Mouse (Mus musculus): ENCODE measurements around the gene Olfr283. TPM values are rescaled to one million over a fixed set of nuclear protein-coding genes. Genes with fewer than 3 reads are reported as not detected.

Olfr283 gene
- polyA plus RNA-seq, 1 experiment from 2014 or later = not detected

DNA sequence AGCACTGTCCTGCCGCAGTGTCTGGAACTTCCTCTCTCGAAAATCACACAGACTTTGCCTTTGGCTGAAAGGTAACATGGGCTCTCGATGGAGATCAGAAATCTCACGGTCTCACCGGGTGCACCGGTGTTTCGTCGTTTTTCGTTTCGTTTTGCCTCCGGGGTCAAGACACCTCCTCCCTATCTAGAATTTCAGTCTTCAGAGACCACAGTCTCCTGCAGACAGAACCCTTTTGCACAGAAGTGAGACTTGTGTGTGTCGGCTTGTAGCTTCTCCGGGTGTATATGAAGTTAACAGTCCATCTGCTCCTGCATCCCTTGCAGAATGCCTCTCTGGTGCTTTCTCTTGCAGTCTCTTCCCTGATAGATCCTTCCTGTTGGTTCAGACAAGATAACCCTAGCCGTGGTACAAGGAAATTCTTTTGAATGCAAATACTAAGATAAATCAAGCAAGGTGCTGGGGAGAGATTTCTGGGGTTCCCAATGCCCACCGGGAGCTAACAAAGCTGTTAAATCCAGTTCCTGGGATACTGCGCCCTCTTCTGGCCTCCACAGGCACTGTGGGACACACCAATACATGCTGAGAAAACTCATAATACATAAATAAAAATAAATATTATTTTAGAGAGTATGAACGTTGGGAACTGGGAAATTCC is 27.8 kb upstream of the Olfr283 start:
- no peak for ATAC-seq
- in situ Hi-C loops (cut with MboI; ENCODE audit: low pct_unique_long_range_greater_than_20kb) = no loop called here
- POLR2A ChIA-PET = no interaction called here
- no peak for DNase-seq (ENCODE audit: low read depth, low spot score)
- TF ChIP-seq CTCF (IDR thresholded peaks at IDR 0.05) = peak; percentile 68
- CTCF ChIA-PET = interaction anchor here (0.9 to 1.5 kb wide), 2 partner anchors 10 to 14 kb away, joined by 3 to 6 read pairs; no protein-coding TSS in a partner anchor
- H3K27me3 ChIP-seq = peaks cover 7% of the 10 kb centered on the region

- in situ Hi-C loops (cut with MboI; ENCODE audit: low pct_unique_long_range_greater_than_20kb) = no loop called here
- TF ChIP-seq CTCF (IDR thresholded peaks at IDR 0.05) = no peak
- ChIA-PET CTCF (no interaction called here), POLR2A (no interaction called here)
- DNase-seq (ENCODE audit: low read depth, low spot score) (no peak), ATAC-seq (no peak)
- peaks cover 12% of the 10 kb centered on the region for H3K27me3 ChIP-seq
Measured at GRCm38 (mm10) chr15:98402356-98402755, 21.6 kb upstream of the Olfr283 start.

DNA sequence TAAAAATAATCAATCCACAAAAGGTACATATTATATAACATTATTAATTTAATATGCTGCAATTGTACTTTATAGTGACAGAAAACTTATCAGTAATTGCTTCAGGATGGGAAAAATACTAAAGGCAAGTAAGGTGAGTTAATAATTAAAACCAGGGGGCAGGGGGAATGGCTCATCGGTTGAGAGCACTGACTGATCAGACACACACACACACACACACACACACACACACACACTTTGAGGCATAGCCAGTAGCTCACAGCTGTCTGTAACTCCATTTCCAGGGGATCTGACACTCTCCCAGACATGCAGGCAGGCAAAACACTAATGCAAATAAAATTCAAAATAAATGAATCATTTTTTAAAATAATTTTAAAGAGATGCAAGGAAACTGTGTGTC is 16.4 kb upstream of the Olfr283 start:
- H3K27me3 ChIP-seq = peaks cover 9% of the 10 kb centered on the region
- no peak for DNase-seq (ENCODE audit: low read depth, low spot score)
- ChIA-PET CTCF (no interaction called here), POLR2A (no interaction called here)
- ATAC-seq = no peak
- in situ Hi-C loops (cut with MboI; ENCODE audit: low pct_unique_long_range_greater_than_20kb) = no loop called here
- TF ChIP-seq CTCF (IDR thresholded peaks at IDR 0.05) = no peak

DNA sequence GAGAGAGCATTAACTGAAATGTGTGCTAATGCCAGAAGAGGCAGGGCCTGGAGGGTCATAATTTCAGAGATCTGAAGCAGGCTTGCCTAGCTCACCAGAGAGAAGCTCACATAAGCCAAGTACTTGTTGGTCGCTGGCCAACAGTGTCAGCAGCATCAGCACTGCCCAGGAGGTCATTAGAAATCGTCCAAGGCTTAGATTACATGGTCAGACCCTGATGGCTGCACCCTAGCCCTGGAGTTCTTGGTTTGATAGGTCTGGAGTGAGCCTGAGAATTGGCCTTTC is 11.1 kb upstream of the Olfr283 start:
- in situ Hi-C loops (cut with MboI; ENCODE audit: low pct_unique_long_range_greater_than_20kb) = loop anchor here (5.0 kb wide), 1 partner anchor 210 kb away; no protein-coding TSS in a partner anchor
- H3K27me3 ChIP-seq = peaks cover 4% of the 10 kb centered on the region
- CTCF ChIA-PET = no interaction called here
- POLR2A ChIA-PET = no interaction called here
- DNase-seq (ENCODE audit: low read depth, low spot score) (no peak), ATAC-seq (no peak)
- TF ChIP-seq CTCF (IDR thresholded peaks at IDR 0.05) = no peak

- POLR2A ChIA-PET = no interaction called here
- no peak for TF ChIP-seq CTCF (IDR thresholded peaks at IDR 0.05)
- DNase-seq (ENCODE audit: low read depth, low spot score) (no peak), ATAC-seq (no peak)
- CTCF ChIA-PET = no interaction called here
- H3K27me3 ChIP-seq = peaks cover 4% of the 10 kb centered on the region
- in situ Hi-C loops (cut with MboI; ENCODE audit: low pct_unique_long_range_greater_than_20kb) = loop anchor here (5.0 kb wide), 1 partner anchor 209 kb away; no protein-coding TSS in a partner anchor
Measured at GRCm38 (mm10) chr15:98391081-98391902, 10.5 kb upstream of the Olfr283 start.

GRCm38 (mm10) chr15:98389796-98390195 is 9.1 kb upstream of the Olfr283 start:
- no peak for ATAC-seq
- DNase-seq (ENCODE audit: low read depth, low spot score) = peak; percentile 4
- in situ Hi-C loops (cut with MboI; ENCODE audit: low pct_unique_long_range_greater_than_20kb) = loop anchor here (5.0 to 10.0 kb wide), 2 partner anchors 207 to 295 kb away; partner anchors contain the start of genes Pfkm and Senp1
- ChIA-PET CTCF (interaction anchor here (0.6 to 1.6 kb wide), 3 partner anchors 15 to 209 kb away, joined by 3 to 4 read pairs (median 3); no protein-coding TSS in a partner anchor), POLR2A (no interaction called here)
- peak; percentile 96 for TF ChIP-seq CTCF (IDR thresholded peaks at IDR 0.05)
- H3K27me3 ChIP-seq = peaks cover 4% of the 10 kb centered on the region

DNA sequence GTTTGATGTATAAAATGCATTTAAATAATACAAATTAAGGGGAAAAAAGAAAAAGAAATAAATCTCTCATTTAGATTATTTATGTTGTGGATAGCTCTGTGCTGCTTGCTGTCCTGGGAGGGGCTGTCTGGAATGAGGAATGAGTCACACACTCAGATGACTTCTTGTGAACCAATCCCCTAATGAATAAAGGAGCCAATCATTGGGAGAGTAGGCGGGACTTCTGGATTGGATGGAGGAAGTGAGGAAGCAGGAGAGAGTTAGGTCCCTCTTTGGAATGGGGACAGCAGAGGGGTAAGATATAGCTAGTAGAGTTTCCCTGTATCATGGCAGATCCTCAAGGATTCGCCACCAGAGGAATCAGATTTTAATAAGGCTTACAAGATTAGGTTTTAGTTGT is 6.9 kb upstream of the Olfr283 start:
- in situ Hi-C loops (cut with MboI; ENCODE audit: low pct_unique_long_range_greater_than_20kb) = loop anchor here (10.0 kb wide), 1 partner anchor 293 kb away; the partner anchor contains the start of genes Pfkm and Senp1
- DNase-seq (ENCODE audit: low read depth, low spot score) (no peak), ATAC-seq (no peak)
- POLR2A ChIA-PET = no interaction called here
- CTCF ChIA-PET = no interaction called here
- H3K27me3 ChIP-seq = peaks cover 4% of the 10 kb centered on the region
- TF ChIP-seq CTCF (IDR thresholded peaks at IDR 0.05) = no peak

DNA sequence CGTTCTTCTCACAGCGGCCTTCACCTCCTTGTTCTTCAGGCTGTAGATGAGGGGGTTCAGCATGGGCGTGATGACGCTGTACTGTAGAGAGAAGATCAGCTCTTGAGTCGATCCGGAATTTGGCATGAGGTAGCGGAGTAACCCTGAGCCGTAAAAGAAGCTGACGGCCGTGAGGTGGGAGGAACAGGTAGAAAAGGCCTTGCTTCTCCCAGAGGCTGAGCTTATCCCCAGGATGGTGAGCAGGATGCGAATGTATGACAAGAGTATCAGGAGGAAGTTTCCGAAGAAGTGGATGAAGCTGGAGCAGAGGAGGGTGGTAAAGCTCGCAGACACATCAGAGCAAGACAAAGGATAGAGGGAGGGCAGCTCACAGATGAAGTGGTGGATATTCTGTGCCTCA is 2.5 kb downstream of the Olfr283 start:
- in situ Hi-C loops (cut with MboI; ENCODE audit: low pct_unique_long_range_greater_than_20kb) = no loop called here
- TF ChIP-seq CTCF (IDR thresholded peaks at IDR 0.05) = no peak
- peaks cover 9% of the 10 kb centered on the region for H3K27me3 ChIP-seq
- CTCF ChIA-PET = no interaction called here
- DNase-seq (ENCODE audit: low read depth, low spot score) (no peak), ATAC-seq (no peak)
- POLR2A ChIA-PET = no interaction called here

DNA sequence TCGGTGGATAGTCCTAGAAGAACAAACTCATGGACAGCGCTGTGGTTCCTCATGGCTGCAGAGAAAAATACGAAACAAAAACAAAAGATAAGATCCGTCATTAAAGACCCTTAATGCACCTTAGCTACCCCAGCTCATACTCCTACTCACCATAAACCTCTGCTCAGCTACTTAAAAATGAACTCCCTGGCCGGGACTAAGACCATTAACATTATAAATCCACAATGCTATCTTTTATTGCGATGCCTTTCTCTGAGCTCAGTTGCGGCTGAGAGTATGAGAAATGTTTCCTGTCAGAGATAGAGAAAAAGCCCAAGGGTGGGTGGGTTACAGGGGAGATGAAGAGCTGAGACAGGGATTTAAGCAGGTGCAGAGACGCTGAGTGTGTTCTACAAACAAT is 39.9 kb downstream of the Olfr283 start, which contains the start of gene Olfr284:
TSS of gene Olfr284 (minus strand) at position 101 of the 400 bp plus-strand sequence.
- DNase-seq (ENCODE audit: low read depth, low spot score) (no peak), ATAC-seq (no peak)
- H3K27me3 ChIP-seq = no peaks in the 10 kb centered on the region
- TF ChIP-seq CTCF (IDR thresholded peaks at IDR 0.05) = no peak
- ChIA-PET CTCF (no interaction called here), POLR2A (no interaction called here)
- in situ Hi-C loops (cut with MboI; ENCODE audit: low pct_unique_long_range_greater_than_20kb) = no loop called here

Other genes starting within 250 kb of the Olfr283 start
- 47.7 TPM for gene Asb8, start 215.3 kb downstream of the Olfr283 start, polyA plus RNA-seq (2021)
- not detected for gene Ccdc184, start 213.8 kb downstream of the Olfr283 start, polyA plus RNA-seq (2021)
- not detected for gene Olfr288, start 185.4 kb downstream of the Olfr283 start, polyA plus RNA-seq (2021)
- gene Gm44579, start 160.0 kb downstream of the Olfr283 start, polyA plus RNA-seq (2021) = not detected
- gene Olfr287, start 159.9 kb downstream of the Olfr283 start, polyA plus RNA-seq (2021) = not detected
- gene Olfr286, start 146.5 kb downstream of the Olfr283 start, polyA plus RNA-seq (2021) = not detected
- gene H1fnt, start 123.7 kb downstream of the Olfr283 start, polyA plus RNA-seq (2021) = not detected
- 1.3 TPM for gene Zfp641, start 84.8 kb downstream of the Olfr283 start, polyA plus RNA-seq (2021)
- gene Olfr285, start 63.6 kb downstream of the Olfr283 start, polyA plus RNA-seq (2021) = not detected
- not detected for gene Olfr284, start 40.0 kb downstream of the Olfr283 start, polyA plus RNA-seq (2021)
- gene Olfr282, start 50.3 kb upstream of the Olfr283 start, polyA plus RNA-seq (2021) = not detected
- gene Olfr281, start 71.6 kb upstream of the Olfr283 start, polyA plus RNA-seq (2021) = not detected
- gene OR5BS1P, start 89.0 kb upstream of the Olfr283 start, polyA plus RNA-seq (2021) = not detected
- gene Lalba, start 101.8 kb upstream of the Olfr283 start, polyA plus RNA-seq (2021) = not detected
- not detected for gene Olfr279, start 111.5 kb upstream of the Olfr283 start, polyA plus RNA-seq (2021)
- 91.6 TPM for gene Kansl2, start 153.3 kb upstream of the Olfr283 start, polyA plus RNA-seq (2021)
- 30.2 TPM for gene Ccnt1, start 190.0 kb upstream of the Olfr283 start, polyA plus RNA-seq (2021)
- 0.26 TPM for gene 4930415O20Rik, start 190.1 kb upstream of the Olfr283 start, polyA plus RNA-seq (2021)
- gene Adcy6, start 229.1 kb upstream of the Olfr283 start, polyA plus RNA-seq (2021) = 114 TPM
- 69.7 TPM for gene Cacnb3, start 249.9 kb upstream of the Olfr283 start, polyA plus RNA-seq (2021)

All from Patski (cell line).